8 mouse cellular contexts compared by ENCODE assay signal in the genomic region with DNA sequence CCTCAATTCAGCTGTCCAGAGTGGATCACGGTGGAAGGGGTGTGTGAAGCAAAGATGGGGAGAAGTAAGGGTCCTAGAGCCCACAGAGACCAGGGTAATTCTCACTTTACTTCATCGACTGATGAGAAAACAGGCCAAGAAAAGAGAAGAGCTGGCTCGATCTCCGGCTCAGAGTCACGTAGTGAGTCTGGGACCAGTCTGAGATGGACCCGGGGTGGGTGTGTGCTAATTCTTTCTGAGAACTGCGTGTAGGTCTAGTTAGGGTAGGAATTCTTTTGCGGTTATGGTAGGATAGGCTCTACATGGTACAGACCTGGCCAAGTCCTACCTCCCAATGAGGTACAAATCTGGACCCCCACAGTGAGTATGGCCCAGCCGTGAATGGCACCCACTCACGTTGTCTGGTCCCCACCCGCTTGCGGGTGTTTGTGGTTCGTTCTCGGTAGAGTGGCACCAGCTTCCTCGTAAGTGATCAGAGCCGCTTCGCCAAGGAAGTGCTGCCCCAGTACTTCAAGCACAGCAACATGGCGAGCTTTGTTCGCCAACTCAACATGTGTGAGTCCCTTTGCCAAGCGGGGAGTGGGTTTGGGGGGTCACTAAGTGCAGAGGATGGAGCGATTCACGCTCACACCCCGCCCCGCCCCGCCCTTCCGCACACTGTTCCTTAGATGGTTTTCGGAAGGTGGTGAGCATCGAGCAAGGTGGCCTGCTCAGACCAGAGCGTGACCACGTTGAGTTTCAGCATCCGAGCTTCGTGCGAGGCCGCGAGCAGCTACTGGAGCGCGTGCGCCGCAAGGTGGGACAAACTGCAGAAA. TPM values are rescaled to one million over a fixed set of nuclear protein-coding genes. Genes with fewer than 3 reads are reported as not detected.
DNase-seq lines count a peak whose midpoint lies in the region; ATAC-seq and TF ChIP-seq lines count a peak whose summit lies in the region.

No protein-coding gene starts in this region.

- no peaks in the 10 kb centered on the region for H3K36me3 ChIP-seq in heart, embryonic 10.5 days
- no peaks in the 10 kb centered on the region for H3K36me3 ChIP-seq in ES-Bruce4 (ENCODE audit: control insufficient read depth, insufficient read depth, low read length, poor library complexity, severe bottlenecking)
- no peaks in the 10 kb centered on the region for H3K36me3 ChIP-seq in forebrain, embryonic 16.5 days (ENCODE audit: control insufficient read depth, insufficient read depth)
- H3K36me3 ChIP-seq in liver, postnatal 0 days (replicated peaks; ENCODE audit: insufficient read depth, low read length), result no peaks in the 10 kb centered on the region

- 3% methylated on average over 39 of the region's 39 CpGs for WGBS in heart, embryonic 10.5 days
- WGBS in forebrain, embryonic 16.5 days, result 1% methylated on average over 39 of the region's 39 CpGs
- WGBS in liver, postnatal 0 days (ENCODE audit: insufficient replicate concordance), result 6% methylated on average over 39 of the region's 39 CpGs

- TF ChIP-seq EP300 in ES-Bruce4 (IDR thresholded peaks at IDR 0.05; ENCODE audit: insufficient read depth, low read depth, low read length), result no peak
- no peak for TF ChIP-seq EP300 in liver, postnatal 0 days (IDR thresholded peaks at IDR 0.05; ENCODE audit: low read depth)

- H3K27me3 ChIP-seq in heart, embryonic 10.5 days (ENCODE audit: insufficient read depth, poor library complexity, severe bottlenecking), result peaks cover 100% of the 10 kb centered on the region
- H3K27me3 ChIP-seq in ES-Bruce4 (ENCODE audit: control insufficient read depth, insufficient read depth, low read length, poor library complexity, severe bottlenecking), result peaks cover 18% of the 10 kb centered on the region
- H3K27me3 ChIP-seq in forebrain, embryonic 16.5 days (replicated peaks; ENCODE audit: control insufficient read depth, insufficient read depth, low read length), result peaks cover 93% of the 10 kb centered on the region
- H3K27me3 ChIP-seq in liver, postnatal 0 days (ENCODE audit: insufficient read depth, low read length), result peaks cover 80% of the 10 kb centered on the region

- TF ChIP-seq POLR2A in ES-Bruce4 (IDR thresholded peaks at IDR 0.05; ENCODE audit: insufficient read depth, low read length), result no peak

- H3K4me1 ChIP-seq in heart, embryonic 10.5 days, result peaks cover 42% of the 10 kb centered on the region
- peaks cover 2% of the 10 kb centered on the region for H3K4me1 ChIP-seq in ES-Bruce4 (ENCODE audit: control insufficient read depth, insufficient read depth, low read length)
- H3K4me1 ChIP-seq in forebrain, embryonic 16.5 days (replicated peaks; ENCODE audit: control insufficient read depth, insufficient read depth, low read length), result peaks cover 25% of the 10 kb centered on the region
- peaks cover 19% of the 10 kb centered on the region for H3K4me1 ChIP-seq in liver, postnatal 0 days (ENCODE audit: insufficient read depth)

- peak overlapping the region; percentile 90 for H3K4me2 ChIP-seq in forebrain, embryonic 16.5 days (ENCODE audit: low read length)
- peak overlapping the region; percentile 76; the same call in 1 of the 2 replicates for H3K4me2 ChIP-seq in liver, postnatal 0 days (ENCODE audit: low read depth, low read length)

- DNase-seq in heart, embryonic 10.5 days (ENCODE audit: low spot score), result no peak
- no peak for DNase-seq in heart, postnatal 10 days
- no peak for DNase-seq in liver, postnatal 0 days
- DNase-seq in left cerebral cortex, adult 9 months (ENCODE audit: low spot score in 2 of 2), result no peak
- no peak for DNase-seq in layer of hippocampus, postnatal 10 days (ENCODE audit: low spot score in 2 of 2)
- no peak for DNase-seq in urinary bladder, postnatal 36 days (ENCODE audit: low spot score in 2 of 2)

- no peak overlapping the region for H3K27ac ChIP-seq in heart, embryonic 10.5 days
- no peak overlapping the region for H3K27ac ChIP-seq in ES-Bruce4 (ENCODE audit: insufficient read depth, low read length)
- H3K27ac ChIP-seq in forebrain, embryonic 16.5 days (ENCODE audit: low read length), result no peak overlapping the region
- no peak overlapping the region for H3K27ac ChIP-seq in liver, postnatal 0 days (ENCODE audit: low read depth)

- H3K9me3 ChIP-seq in heart, embryonic 10.5 days, result no peaks in the 10 kb centered on the region; the same call in 1 of the 2 replicates
- H3K9me3 ChIP-seq in ES-Bruce4 (replicated peaks; ENCODE audit: control insufficient read depth, insufficient read depth, low read length, poor library complexity, severe bottlenecking), result no peaks in the 10 kb centered on the region
- H3K9me3 ChIP-seq in forebrain, embryonic 16.5 days (ENCODE audit: control insufficient read depth, low read length), result peaks cover 3% of the 10 kb centered on the region; the same call in 1 of the 2 replicates
- no peaks in the 10 kb centered on the region for H3K9me3 ChIP-seq in liver, postnatal 0 days (ENCODE audit: low read length)

- intact Hi-C loops in heart, postnatal 10 days (cut with DNase I), result no loop called here

- ATAC-seq in forebrain, embryonic 16.5 days, result no peak
- ATAC-seq in liver, postnatal 0 days, result no peak

- no peak for TF ChIP-seq CTCF in ES-Bruce4 (IDR thresholded peaks at IDR 0.05; ENCODE audit: low read depth, low read length)
- TF ChIP-seq CTCF in liver, postnatal 0 days (IDR thresholded peaks at IDR 0.05; ENCODE audit: low read depth), result no peak

- peak overlapping the region; percentile 54 for H3K9ac ChIP-seq in ES-Bruce4 (ENCODE audit: low read depth, poor library complexity, severe bottlenecking)
- peak overlapping the region; percentile 61; the same call in 1 of the 2 replicates for H3K9ac ChIP-seq in forebrain, embryonic 16.5 days (replicated peaks; ENCODE audit: low read depth, low read length)
- H3K9ac ChIP-seq in liver, postnatal 0 days (replicated peaks), result no peak overlapping the region

- peak overlapping the region; percentile 63 for H3K4me3 ChIP-seq in heart, embryonic 10.5 days
- H3K4me3 ChIP-seq in ES-Bruce4 (ENCODE audit: low read depth, low read length), result peak overlapping the region; percentile 61
- peak overlapping the region; percentile 57; the same call in 1 of the 2 replicates for H3K4me3 ChIP-seq in forebrain, embryonic 16.5 days (replicated peaks; ENCODE audit: low read length)
- H3K4me3 ChIP-seq in liver, postnatal 0 days (ENCODE audit: low read depth, low read length), result peak overlapping the region; percentile 42

RNA-seq across cellular contexts. Expression of a gene that starts 0.7 kb away (rescaled TPM):
- polyA plus RNA-seq in heart, embryonic 10.5 days (2016; fragmentation: Nextera tagmentation; extraction: Ambion mirVana), result 0.16 TPM in 1 of 2 replicates, not detected in the other
- total RNA-seq in heart, postnatal 10 days (2021), result under 1 TPM; 0.84 to 0.94 TPM
- polyA plus RNA-seq in ES-Bruce4 (2011; ENCODE audit: insufficient read depth, insufficient read length, low read depth, missing spikeins), result 1.1 and 1.4 TPM in 2 replicates
- 0.25 TPM in 1 of 2 replicates, not detected in the other for polyA plus RNA-seq in forebrain, embryonic 16.5 days (2015; fragmentation: Nextera tagmentation; extraction: Ambion mirVana)
- not detected in 2 replicates for polyA plus RNA-seq in liver, postnatal 0 days (2015; fragmentation: Nextera tagmentation; extraction: Ambion mirVana)
- under 1 TPM; 0.57 to 0.83 TPM for total RNA-seq in layer of hippocampus, postnatal 10 days (2021)

RNA-seq across cellular contexts. Expression of a gene that starts 5.6 kb away (rescaled TPM):
- 1.2 and 1.3 TPM in 2 replicates for polyA plus RNA-seq in heart, embryonic 10.5 days (2016; fragmentation: Nextera tagmentation; extraction: Ambion mirVana)
- 10 to 100 TPM; 14.7 to 16.2 TPM for total RNA-seq in heart, postnatal 10 days (2021)
- 0.94 and 1.4 TPM in 2 replicates for polyA plus RNA-seq in ES-Bruce4 (2011; ENCODE audit: insufficient read depth, insufficient read length, low read depth, missing spikeins)
- 1.5 and 2.8 TPM in 2 replicates for polyA plus RNA-seq in forebrain, embryonic 16.5 days (2015; fragmentation: Nextera tagmentation; extraction: Ambion mirVana)
- polyA plus RNA-seq in liver, postnatal 0 days (2015; fragmentation: Nextera tagmentation; extraction: Ambion mirVana), result 0.05 and 0.24 TPM in 2 replicates
- total RNA-seq in layer of hippocampus, postnatal 10 days (2021), result 1 to 10 TPM; 3.6 to 3.7 TPM

RNA-seq across cellular contexts. Expression of a gene that starts 5.9 kb away (rescaled TPM):
- 2.0 and 2.4 TPM in 2 replicates for polyA plus RNA-seq in heart, embryonic 10.5 days (2016; fragmentation: Nextera tagmentation; extraction: Ambion mirVana)
- 1 to 10 TPM; 2.8 to 4.1 TPM for total RNA-seq in heart, postnatal 10 days (2021)
- polyA plus RNA-seq in ES-Bruce4 (2011; ENCODE audit: insufficient read depth, insufficient read length, low read depth, missing spikeins), result 1.5 and 1.9 TPM in 2 replicates
- polyA plus RNA-seq in forebrain, embryonic 16.5 days (2015; fragmentation: Nextera tagmentation; extraction: Ambion mirVana), result 0.83 and 0.96 TPM in 2 replicates
- polyA plus RNA-seq in liver, postnatal 0 days (2015; fragmentation: Nextera tagmentation; extraction: Ambion mirVana), result 0.95 and 1.2 TPM in 2 replicates
- under 1 TPM; 0.45 to 0.87 TPM for total RNA-seq in layer of hippocampus, postnatal 10 days (2021)

RNA-seq across cellular contexts. Expression of a gene that starts 5.9 kb away (rescaled TPM):
- polyA plus RNA-seq in heart, embryonic 10.5 days (2016; fragmentation: Nextera tagmentation; extraction: Ambion mirVana), result 19.0 and 19.4 TPM in 2 replicates
- 1 to 10 TPM; 9.1 to 9.7 TPM for total RNA-seq in heart, postnatal 10 days (2021)
- 4.7 and 5.6 TPM in 2 replicates for polyA plus RNA-seq in ES-Bruce4 (2011; ENCODE audit: insufficient read depth, insufficient read length, low read depth, missing spikeins)
- 23.4 and 27.3 TPM in 2 replicates for polyA plus RNA-seq in forebrain, embryonic 16.5 days (2015; fragmentation: Nextera tagmentation; extraction: Ambion mirVana)
- 14.3 and 15.1 TPM in 2 replicates for polyA plus RNA-seq in liver, postnatal 0 days (2015; fragmentation: Nextera tagmentation; extraction: Ambion mirVana)
- 1 to 10 TPM; 6.5 to 8.9 TPM for total RNA-seq in layer of hippocampus, postnatal 10 days (2021)

RNA-seq across cellular contexts. Expression of a gene that starts 15.4 kb away (rescaled TPM):
- polyA plus RNA-seq in heart, embryonic 10.5 days (2016; fragmentation: Nextera tagmentation; extraction: Ambion mirVana), result 7.6 and 8.1 TPM in 2 replicates
- 1 to 10 TPM; 8.9 to 9.5 TPM for total RNA-seq in heart, postnatal 10 days (2021)
- polyA plus RNA-seq in ES-Bruce4 (2011; ENCODE audit: insufficient read depth, insufficient read length, low read depth, missing spikeins), result 0.37 and 0.67 TPM in 2 replicates
- 3.8 and 4.3 TPM in 2 replicates for polyA plus RNA-seq in forebrain, embryonic 16.5 days (2015; fragmentation: Nextera tagmentation; extraction: Ambion mirVana)
- polyA plus RNA-seq in liver, postnatal 0 days (2015; fragmentation: Nextera tagmentation; extraction: Ambion mirVana), result 1.6 and 2.0 TPM in 2 replicates
- total RNA-seq in layer of hippocampus, postnatal 10 days (2021), result 1 to 10 TPM; 3.4 to 4.2 TPM
